Mouse (Mus musculus) heart, postnatal 0 days (tissue): ENCODE measurements around the gene Hist1h1d. TPM values are rescaled to one million over a fixed set of nuclear protein-coding genes. Genes with fewer than 3 reads are reported as not detected.

Source experiments
- ATAC-seq: fragments of 200-750 bp; cut with Nextera tagmentation; 2 replicates; pipeline ENCODE4 v1.8.0; 2017; ENCODE audit warnings: low read depth, moderate number of reproducible peaks, moderate library complexity; ENCODE audit not compliant: insufficient read depth
- DNase-seq: peaks from one replicate; pipeline ENCODE4 v3.0.0-alpha.2; 2016; ENCODE audit warnings: low spot score
- H3K27ac ChIP-seq: fragments of 300-500 bp; sonication (generic); 2 replicates; pipeline ENCODE4 v1.5.1; 2014; ENCODE audit warnings: low read depth, mild to moderate bottlenecking
- H3K27me3 ChIP-seq: fragments of 300-500 bp; sonication (generic); 2 replicates; pipeline ENCODE4 v1.6.1; 2014; ENCODE audit warnings: low read length, mixed read lengths; ENCODE audit not compliant: control insufficient read depth, insufficient read depth
- H3K36me3 ChIP-seq: fragments of 300-500 bp; sonication (generic); replicated peaks from 2 replicates; pipeline ENCODE4 v1.6.1; 2014; ENCODE audit warnings: low read length, mixed read lengths; ENCODE audit not compliant: control insufficient read depth, insufficient read depth
- H3K4me1 ChIP-seq: fragments of 300-500 bp; sonication (generic); 2 replicates; pipeline ENCODE4 v1.6.1; 2014; ENCODE audit warnings: antibody characterized with exemption; ENCODE audit not compliant: control insufficient read depth, insufficient read depth
- H3K4me2 ChIP-seq: fragments of 300-500 bp; sonication (generic); 2 replicates; pipeline ENCODE4 v1.6.1; 2014; ENCODE audit warnings: low read depth, mild to moderate bottlenecking, low read length, moderate library complexity
- H3K4me3 ChIP-seq: fragments of 300-500 bp; sonication (generic); 2 replicates; pipeline ENCODE4 v1.5.1; 2014; ENCODE audit warnings: low read depth, low read length
- H3K9ac ChIP-seq: fragments of 300-500 bp; sonication (generic); replicated peaks from 2 replicates; pipeline ENCODE4 v1.6.1; 2014; ENCODE audit warnings: low read depth, low read length, mixed read lengths
- H3K9me3 ChIP-seq: fragments of 300-500 bp; sonication (generic); replicated peaks from 2 replicates; pipeline ENCODE4 v1.6.1; 2016; ENCODE audit warnings: low read length; ENCODE audit not compliant: control insufficient read depth
- CTCF ChIP-seq: IDR thresholded peaks from 2 replicates; pipeline ENCODE4 v1.5.1; 2016; ENCODE audit warnings: antibody characterized with exemption, control low read depth, low read depth
- EP300 ChIP-seq: IDR thresholded peaks from 2 replicates; pipeline ENCODE4 v1.6.1; 2016; ENCODE audit warnings: antibody characterized with exemption, low read depth
- WGBS: fragments of 180-500 bp; shearing (Covaris S2); extraction: QIAGEN DNeasy Blood & Tissue Kit; methylation state at CpG from one replicate; pipeline ENCODE4 v1.1.7; 2014; 5-methylcytosine and 5-hydroxymethylcytosine counted together
- microRNA-seq: library from miRNA; unstranded; fragments of <30 nt; microRNA quantifications from one replicate; pipeline ENCODE4, GENCODE M21; 2016
- polyA plus RNA-seq: library from polyadenylated mRNA; unstranded; fragments of >200 nt; fragmentation: Nextera tagmentation; extraction: Ambion mirVana; gene quantifications from 2 replicates; pipeline ENCODE4 v1.2.1, GENCODE M21; 2015
- total RNA-seq: library from RNA; depleted of rRNA; stranded (reverse); fragments of >200 nt; gene quantifications from 2 replicates; pipeline ENCODE4 v1.2.3, GENCODE M21; 2014; ENCODE audit warnings: low replicate concordance; rRNA removed

Hist1h1d gene
- total and polyA plus RNA-seq, 2 experiments from 2014 or later, result 0.20 to 61.7 TPM

DNA sequence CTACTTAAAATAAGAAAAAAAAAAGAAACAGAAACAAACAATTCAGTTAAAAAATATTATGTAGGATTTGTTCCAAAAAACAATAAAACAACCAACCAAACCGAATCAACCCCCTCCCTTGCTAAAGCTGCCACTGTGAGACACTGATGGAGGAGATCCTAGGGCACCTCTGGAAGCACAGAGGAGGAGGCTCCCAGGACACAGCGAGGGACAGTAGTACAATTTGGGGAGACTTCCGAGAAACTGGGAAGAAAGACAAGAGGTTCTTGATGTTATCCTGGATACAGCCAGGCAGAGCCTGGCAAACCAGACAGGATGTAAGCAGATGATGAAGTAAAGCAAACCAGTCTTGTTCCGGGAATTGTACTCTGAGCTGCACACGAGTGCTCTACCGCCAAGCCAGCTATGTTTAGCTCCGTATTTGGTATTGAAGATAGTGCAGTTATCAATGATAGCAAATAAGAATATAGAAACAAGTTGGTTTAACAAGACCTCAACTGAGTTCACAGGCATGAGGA is 50.2 kb downstream of the Hist1h1d start:
- ATAC-seq (no peak), DNase-seq (no peak)
- no peak overlapping the region for H3K27ac ChIP-seq
- 38% methylated on average over 7 of the region's 7 CpGs for WGBS
- TF ChIP-seq CTCF, result no peak
- no peak for TF ChIP-seq EP300
- no peak overlapping the region for H3K4me3 ChIP-seq
- H3K9ac ChIP-seq, result no peak overlapping the region
- H3K4me2 ChIP-seq, result no peak overlapping the region
- no peaks in the 10 kb centered on the region for H3K9me3 ChIP-seq
- no peaks in the 10 kb centered on the region for H3K4me1 ChIP-seq
- no peaks in the 10 kb centered on the region for H3K36me3 ChIP-seq
- H3K27me3 ChIP-seq, result no peaks in the 10 kb centered on the region

DNA sequence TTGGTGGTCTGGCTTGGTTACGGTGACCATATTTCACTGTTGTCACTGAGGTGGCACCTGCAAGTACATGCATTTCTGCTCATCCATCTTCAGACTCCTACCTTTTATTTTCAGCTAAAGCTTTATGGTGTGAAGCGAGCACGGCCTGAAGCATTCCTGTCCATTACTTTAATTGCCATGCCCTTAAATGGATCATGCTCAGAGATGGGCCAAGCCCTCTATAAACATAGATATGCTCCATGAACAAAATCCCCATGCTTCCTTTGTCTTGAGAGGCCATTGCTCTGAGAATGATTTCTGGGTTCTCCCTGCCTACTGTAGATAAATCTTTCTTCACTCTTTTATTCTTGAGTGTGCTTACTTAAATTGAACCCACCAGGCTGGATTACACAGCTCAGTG is 51.4 kb downstream of the Hist1h1d start:
- H3K4me1 ChIP-seq, result no peaks in the 10 kb centered on the region
- no peaks in the 10 kb centered on the region for H3K36me3 ChIP-seq
- DNase-seq, result no peak
- no peak overlapping the region for H3K4me3 ChIP-seq
- TF ChIP-seq EP300 (no peak), CTCF (no peak)
- ATAC-seq, result no peak
- no peaks in the 10 kb centered on the region for H3K27me3 ChIP-seq
- H3K4me2 ChIP-seq, result no peak overlapping the region
- no peak overlapping the region for H3K27ac ChIP-seq
- H3K9me3 ChIP-seq, result no peaks in the 10 kb centered on the region
- H3K9ac ChIP-seq, result no peak overlapping the region
- WGBS, result 83% methylated on average over 3 of the region's 3 CpGs

DNA sequence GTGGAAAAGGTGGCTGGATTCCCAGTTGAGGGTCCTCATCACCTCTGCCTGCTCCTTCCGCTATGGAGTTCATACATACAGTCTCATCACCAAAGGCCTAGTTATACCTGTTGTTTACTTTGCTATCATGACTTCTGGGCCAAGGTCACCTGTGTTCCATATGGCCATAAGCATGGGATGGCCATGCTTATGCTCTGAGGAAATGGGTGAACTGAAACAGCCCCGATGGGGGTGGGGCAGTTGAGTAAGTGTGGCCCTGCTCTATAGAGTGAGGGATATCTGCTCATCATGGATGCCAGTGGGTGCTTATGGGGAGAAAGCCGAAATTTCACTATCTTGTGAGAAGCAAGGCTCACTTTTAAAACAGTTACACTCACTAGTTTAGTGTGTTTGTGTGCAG is 52.0 kb downstream of the Hist1h1d start:
- ATAC-seq (no peak), DNase-seq (no peak)
- Histone ChIP-seq H3K27ac (no peak overlapping the region), H3K9me3 (no peaks in the 10 kb centered on the region), H3K4me3 (no peak overlapping the region), H3K4me2 (no peak overlapping the region), H3K27me3 (no peaks in the 10 kb centered on the region), H3K9ac (no peak overlapping the region), H3K36me3 (no peaks in the 10 kb centered on the region), H3K4me1 (no peaks in the 10 kb centered on the region)
- 80% methylated on average over 3 of the region's 3 CpGs for WGBS
- TF ChIP-seq CTCF, result no peak
- no peak for TF ChIP-seq EP300

DNA sequence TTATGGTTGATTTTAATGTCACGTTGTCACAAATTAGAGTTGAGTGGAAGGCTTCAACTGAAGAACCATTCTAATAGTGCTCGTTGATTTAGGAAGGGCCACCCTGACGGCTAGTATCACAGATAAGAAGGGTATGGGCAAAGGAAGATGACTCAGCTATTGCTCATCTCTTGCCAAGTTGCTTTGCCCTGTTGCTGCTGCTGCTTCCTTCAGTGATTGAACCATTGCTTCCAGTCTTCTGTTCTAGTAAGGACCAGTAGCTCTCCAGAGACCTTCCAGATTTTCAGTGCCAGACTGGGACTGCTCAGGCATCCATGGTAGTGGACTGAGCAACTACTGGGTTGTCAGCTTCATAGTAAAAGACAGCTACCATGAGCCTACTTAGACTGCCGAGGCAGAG is 56.1 kb downstream of the Hist1h1d start:
- Histone ChIP-seq H3K27me3 (no peaks in the 10 kb centered on the region), H3K9ac (no peak overlapping the region), H3K4me1 (no peaks in the 10 kb centered on the region), H3K9me3 (no peaks in the 10 kb centered on the region), H3K4me2 (no peak overlapping the region), H3K27ac (no peak overlapping the region), H3K4me3 (no peak overlapping the region), H3K36me3 (no peaks in the 10 kb centered on the region)
- DNase-seq, result no peak
- no peak for ATAC-seq
- WGBS, result 55% methylated on average over 4 of the region's 4 CpGs
- TF ChIP-seq EP300 (no peak), CTCF (no peak)

DNA sequence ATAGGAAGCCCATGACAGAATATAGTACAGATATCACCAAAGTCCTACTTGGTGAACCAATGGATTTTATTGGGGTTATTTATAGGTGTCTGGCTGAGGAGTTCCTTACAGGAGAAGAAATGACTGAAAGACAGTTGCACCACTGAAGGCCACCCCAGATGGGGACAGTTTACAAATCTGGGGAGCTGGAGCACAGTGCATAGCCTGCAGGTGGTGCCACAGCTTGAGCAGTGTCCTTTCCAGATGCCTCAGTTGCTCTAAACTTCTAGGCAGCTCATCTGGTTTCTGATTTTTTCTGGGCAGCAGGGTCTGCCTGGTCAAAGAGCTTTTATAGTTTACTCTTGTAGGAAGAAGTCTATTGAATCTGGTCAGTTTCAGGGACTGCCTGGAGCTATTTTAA is 56.8 kb downstream of the Hist1h1d start:
- DNase-seq (no peak), ATAC-seq (no peak)
- Histone ChIP-seq H3K27ac (no peak overlapping the region), H3K9me3 (no peaks in the 10 kb centered on the region), H3K4me1 (no peaks in the 10 kb centered on the region), H3K27me3 (no peaks in the 10 kb centered on the region), H3K9ac (no peak overlapping the region), H3K4me3 (no peak overlapping the region), H3K4me2 (no peak overlapping the region), H3K36me3 (no peaks in the 10 kb centered on the region)
- TF ChIP-seq CTCF, result no peak
- TF ChIP-seq EP300, result no peak

Small RNA genes lying within 50 kb of the gene (microRNA-seq; reads per million reads assigned to microRNA genes)
- gene Gm44297 (not detected), gene Gm44359 (not detected), gene Gm44394 (not detected), gene n-TStga1 (0.54 reads per million)

Other genes with a start within 250 kb of the Hist1h1d start
Only the 30 nearest of the 34 such genes appear.
- 10.0 and 11.9 TPM in 2 replicates for gene Zfp322a, start 184.1 kb upstream of the Hist1h1d start, total RNA-seq
- 27.0 and 28.1 TPM in 2 replicates for gene Zfp322a, start 184.1 kb upstream of the Hist1h1d start, polyA plus RNA-seq
- gene Abt1, start 129.4 kb upstream of the Hist1h1d start, total RNA-seq, result 6.7 and 7.4 TPM in 2 replicates
- 6.8 and 7.2 TPM in 2 replicates for gene Abt1, start 129.4 kb upstream of the Hist1h1d start, polyA plus RNA-seq
- 0.27 TPM in 1 of 2 replicates, not detected in the other for gene Btn1a1, start 87.4 kb upstream of the Hist1h1d start, total RNA-seq
- 0.14 and 0.18 TPM in 2 replicates for gene Btn1a1, start 87.4 kb upstream of the Hist1h1d start, polyA plus RNA-seq
- not detected in 2 replicates for gene Btn2a2, start 64.4 kb upstream of the Hist1h1d start, total RNA-seq
- 0.04 and 0.15 TPM in 2 replicates for gene Btn2a2, start 64.4 kb upstream of the Hist1h1d start, polyA plus RNA-seq
- gene Hist1h4h, start 22.2 kb upstream of the Hist1h1d start, total RNA-seq, result 3,824 and 4,565 TPM in 2 replicates
- 30.4 and 37.5 TPM in 2 replicates for gene Hist1h4h, start 22.2 kb upstream of the Hist1h1d start, polyA plus RNA-seq
- 369 and 922 TPM in 2 replicates for gene Hist1h2af, start 19.4 kb upstream of the Hist1h1d start, total RNA-seq
- gene Hist1h2af, start 19.4 kb upstream of the Hist1h1d start, polyA plus RNA-seq, result 1.3 and 2.6 TPM in 2 replicates
- gene Hist1h3g, start 17.8 kb upstream of the Hist1h1d start, total RNA-seq, result 709 and 989 TPM in 2 replicates
- gene Hist1h3g, start 17.8 kb upstream of the Hist1h1d start, polyA plus RNA-seq, result 2.4 and 2.5 TPM in 2 replicates
- 82.5 and 133 TPM in 2 replicates for gene Hist1h2bh, start 9.9 kb upstream of the Hist1h1d start, total RNA-seq
- 0.25 and 0.31 TPM in 2 replicates for gene Hist1h2bh, start 9.9 kb upstream of the Hist1h1d start, polyA plus RNA-seq
- 441 and 779 TPM in 2 replicates for gene Hist1h3f, start 9.2 kb upstream of the Hist1h1d start, total RNA-seq
- 0.29 and 0.45 TPM in 2 replicates for gene Hist1h3f, start 9.2 kb upstream of the Hist1h1d start, polyA plus RNA-seq
- 2,919 and 3,073 TPM in 2 replicates for gene Hist1h4f, start 1.6 kb upstream of the Hist1h1d start, total RNA-seq
- gene Hist1h4f, start 1.6 kb upstream of the Hist1h1d start, polyA plus RNA-seq, result 0.65 TPM in 1 of 2 replicates, not detected in the other
- 625 and 977 TPM in 2 replicates for gene Hist1h3e, start 9.1 kb downstream of the Hist1h1d start, total RNA-seq
- gene Hist1h3e, start 9.1 kb downstream of the Hist1h1d start, polyA plus RNA-seq, result 0.70 and 0.97 TPM in 2 replicates
- 171 and 312 TPM in 2 replicates for gene Hist1h2ae, start 18.0 kb downstream of the Hist1h1d start, total RNA-seq
- 12.1 and 14.3 TPM in 2 replicates for gene Hist1h2ae, start 18.0 kb downstream of the Hist1h1d start, polyA plus RNA-seq
- 1,110 and 1,666 TPM in 2 replicates for gene Hist1h2bg, start 18.1 kb downstream of the Hist1h1d start, total RNA-seq
- 2.5 and 4.3 TPM in 2 replicates for gene Hist1h2bg, start 18.1 kb downstream of the Hist1h1d start, polyA plus RNA-seq
- 603 and 951 TPM in 2 replicates for gene Hist1h2bf, start 20.9 kb downstream of the Hist1h1d start, total RNA-seq
- gene Hist1h2bf, start 20.9 kb downstream of the Hist1h1d start, polyA plus RNA-seq, result 1.3 and 1.6 TPM in 2 replicates
- 568 and 769 TPM in 2 replicates for gene Hist1h2ad, start 21.1 kb downstream of the Hist1h1d start, total RNA-seq
- 0.27 and 1.8 TPM in 2 replicates for gene Hist1h2ad, start 21.1 kb downstream of the Hist1h1d start, polyA plus RNA-seq
- gene Hist1h3d, start 22.5 kb downstream of the Hist1h1d start, total RNA-seq, result 116 and 155 TPM in 2 replicates
- gene Hist1h3d, start 22.5 kb downstream of the Hist1h1d start, polyA plus RNA-seq, result 1.2 and 1.8 TPM in 2 replicates
- 1,649 and 2,136 TPM in 2 replicates for gene Hist1h4d, start 28.3 kb downstream of the Hist1h1d start, total RNA-seq
- 18.8 and 21.2 TPM in 2 replicates for gene Hist1h4d, start 28.3 kb downstream of the Hist1h1d start, polyA plus RNA-seq
- gene Hist1h2be, start 67.9 kb downstream of the Hist1h1d start, total RNA-seq, result 253 and 309 TPM in 2 replicates
- gene Hist1h2be, start 67.9 kb downstream of the Hist1h1d start, polyA plus RNA-seq, result 0.82 and 1.2 TPM in 2 replicates
- 271 and 391 TPM in 2 replicates for gene Hist1h1e, start 69.3 kb downstream of the Hist1h1d start, total RNA-seq
- 5.6 and 6.7 TPM in 2 replicates for gene Hist1h1e, start 69.3 kb downstream of the Hist1h1d start, polyA plus RNA-seq
- 62.8 and 88.1 TPM in 2 replicates for gene Hist1h2ac, start 130.7 kb downstream of the Hist1h1d start, total RNA-seq
- 0.45 and 0.49 TPM in 2 replicates for gene Hist1h2ac, start 130.7 kb downstream of the Hist1h1d start, polyA plus RNA-seq
- gene Hist1h2bc, start 130.9 kb downstream of the Hist1h1d start, total RNA-seq, result 253 and 309 TPM in 2 replicates
- 94.4 and 115 TPM in 2 replicates for gene Hist1h2bc, start 130.9 kb downstream of the Hist1h1d start, polyA plus RNA-seq
- gene Hist1h1t, start 142.6 kb downstream of the Hist1h1d start, total RNA-seq, result 0.23 and 2.0 TPM in 2 replicates
- gene Hist1h1t, start 142.6 kb downstream of the Hist1h1d start, polyA plus RNA-seq, result not detected in 2 replicates
- 1,145 and 1,607 TPM in 2 replicates for gene Hist1h4c, start 145.2 kb downstream of the Hist1h1d start, total RNA-seq
- gene Hist1h4c, start 145.2 kb downstream of the Hist1h1d start, polyA plus RNA-seq, result 1.5 and 1.7 TPM in 2 replicates
- 21.4 and 25.9 TPM in 2 replicates for gene Hfe, start 157.6 kb downstream of the Hist1h1d start, total RNA-seq
- gene Hfe, start 157.6 kb downstream of the Hist1h1d start, polyA plus RNA-seq, result 18.0 and 22.3 TPM in 2 replicates
- 770 and 1,043 TPM in 2 replicates for gene Hist1h1c, start 185.5 kb downstream of the Hist1h1d start, total RNA-seq
- gene Hist1h1c, start 185.5 kb downstream of the Hist1h1d start, polyA plus RNA-seq, result 73.4 and 101 TPM in 2 replicates
- 1,907 and 3,007 TPM in 2 replicates for gene Hist1h3c, start 192.3 kb downstream of the Hist1h1d start, total RNA-seq
- 1.2 and 1.3 TPM in 2 replicates for gene Hist1h3c, start 192.3 kb downstream of the Hist1h1d start, polyA plus RNA-seq
- 1,542 and 1,547 TPM in 2 replicates for gene Hist1h2bb, start 193.5 kb downstream of the Hist1h1d start, total RNA-seq
- gene Hist1h2bb, start 193.5 kb downstream of the Hist1h1d start, polyA plus RNA-seq, result 0.59 and 0.78 TPM in 2 replicates
- gene Hist1h2ab, start 197.9 kb downstream of the Hist1h1d start, total RNA-seq, result 667 and 733 TPM in 2 replicates
- 5.6 and 7.6 TPM in 2 replicates for gene Hist1h2ab, start 197.9 kb downstream of the Hist1h1d start, polyA plus RNA-seq
- gene Hist1h3b, start 199.0 kb downstream of the Hist1h1d start, total RNA-seq, result 800 and 1,239 TPM in 2 replicates
- gene Hist1h3b, start 199.0 kb downstream of the Hist1h1d start, polyA plus RNA-seq, result 3.2 and 3.3 TPM in 2 replicates
- 252 and 267 TPM in 2 replicates for gene Hist1h4b, start 203.8 kb downstream of the Hist1h1d start, total RNA-seq
- gene Hist1h4b, start 203.8 kb downstream of the Hist1h1d start, polyA plus RNA-seq, result 0.46 and 0.60 TPM in 2 replicates